Mouse (Mus musculus): Measurements from ENCODE around the gene Olfr965. TPM values are rescaled to one million over a fixed set of nuclear protein-coding genes. Genes with fewer than 3 reads are reported as not detected.
"Not testable (repeated sequence)": the region's sequence is repeated elsewhere in the genome, so short reads cannot be mapped to it uniquely, and the experiment has no call there.

Olfr965 gene
- polyA plus RNA-seq (2014; fragmentation: Nextera tagmentation; extraction: Ambion mirVana) = not detected in 2 replicates

DNA sequence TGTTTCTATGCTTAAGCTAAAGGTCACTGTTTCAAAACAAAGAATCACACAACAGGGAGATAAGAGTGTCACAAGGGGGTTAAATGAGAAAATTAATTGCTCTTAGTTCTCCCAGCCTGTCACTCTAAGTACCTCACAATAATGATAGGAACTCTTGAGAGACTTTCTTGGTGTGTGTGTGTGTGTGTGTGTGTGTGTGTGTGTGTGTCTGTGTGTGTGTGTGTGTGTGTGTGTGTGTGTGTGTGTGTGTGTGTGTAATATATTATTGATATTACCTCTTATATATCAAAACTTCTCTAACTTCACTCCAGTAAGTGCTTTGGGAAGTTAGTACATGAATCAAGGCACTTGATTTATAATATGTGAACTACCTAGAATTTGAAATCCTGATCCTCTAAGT lies at the start of gene Olfr965:
Gene Olfr965 (plus strand): TSS at position 301 of the 400 bp plus-strand sequence.
- H3K9me3 ChIP-seq (ENCODE audit: control insufficient read depth, low read length) = no peaks in the 10 kb centered on the region
- H3K4me2 ChIP-seq = no peak within 1 kb of the TSS
- H3K27me3 ChIP-seq (replicated peaks; ENCODE audit: control insufficient read depth, insufficient read depth, low read length) = no peaks in the 10 kb centered on the region

DNA sequence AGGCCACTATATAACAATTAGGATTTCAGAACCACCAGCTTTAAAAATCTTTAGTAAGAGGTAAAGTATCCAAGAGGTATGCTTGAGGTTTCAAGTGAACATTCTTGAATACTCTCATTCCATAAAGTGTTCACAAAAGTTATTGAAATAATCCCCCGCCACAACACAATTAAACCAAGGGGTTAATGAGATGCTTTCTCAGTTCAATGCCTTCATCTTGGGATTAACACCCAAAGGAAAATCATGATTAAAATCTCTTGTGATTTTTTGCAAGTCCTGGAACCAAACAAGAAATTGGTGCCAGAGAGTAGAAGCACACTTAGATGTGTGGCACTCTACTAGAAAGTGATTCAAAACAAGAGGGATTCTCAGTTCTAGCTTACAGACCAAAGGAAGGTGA lies 44.2 kb upstream of the Olfr965 start, which contains the start of gene Olfr963:
Gene Olfr963 (plus strand): TSS at position 301 of the 400 bp plus-strand sequence.
- no peaks in the 10 kb centered on the region; the same call in 1 of the 2 replicates for H3K9me3 ChIP-seq (ENCODE audit: control insufficient read depth, low read length)
- no peak within 1 kb of the TSS for H3K27ac ChIP-seq (ENCODE audit: low read depth, low read length)
- no peaks in the 10 kb centered on the region for H3K27me3 ChIP-seq (replicated peaks; ENCODE audit: control insufficient read depth, insufficient read depth, low read length)
- H3K9ac ChIP-seq (ENCODE audit: low read depth, low read length) = no peak within 1 kb of the TSS
- H3K36me3 ChIP-seq (ENCODE audit: control insufficient read depth, insufficient read depth, low read length) = no peaks in the 10 kb centered on the region
- no peak within 1 kb of the TSS for H3K4me2 ChIP-seq
- ATAC-seq (replicated peaks; ENCODE audit: low FRiP score) (no peak), DNase-seq (ENCODE audit: low spot score) (no peak)
- H3K4me1 ChIP-seq (replicated peaks; ENCODE audit: control insufficient read depth, insufficient read depth, low read length) = no peaks in the 10 kb centered on the region
- H3K4me3 ChIP-seq (ENCODE audit: low read depth, low read length) = no peak within 1 kb of the TSS
- WGBS = 86% methylated on average over 1 of the region's 1 CpGs

More for the DNA sequence above, at the start of gene Olfr965:
- H3K36me3 ChIP-seq (ENCODE audit: control insufficient read depth, insufficient read depth, low read length) = no peaks in the 10 kb centered on the region
- DNase-seq (ENCODE audit: low spot score) (no peak), ATAC-seq (replicated peaks; ENCODE audit: low FRiP score) (no peak)
- no peak within 1 kb of the TSS for H3K27ac ChIP-seq (ENCODE audit: low read depth, low read length)
- no peak within 1 kb of the TSS for H3K9ac ChIP-seq (ENCODE audit: low read depth, low read length)
- no peak within 1 kb of the TSS for H3K4me3 ChIP-seq (ENCODE audit: low read depth, low read length)
- H3K4me1 ChIP-seq (replicated peaks; ENCODE audit: control insufficient read depth, insufficient read depth, low read length) = no peaks in the 10 kb centered on the region

DNA sequence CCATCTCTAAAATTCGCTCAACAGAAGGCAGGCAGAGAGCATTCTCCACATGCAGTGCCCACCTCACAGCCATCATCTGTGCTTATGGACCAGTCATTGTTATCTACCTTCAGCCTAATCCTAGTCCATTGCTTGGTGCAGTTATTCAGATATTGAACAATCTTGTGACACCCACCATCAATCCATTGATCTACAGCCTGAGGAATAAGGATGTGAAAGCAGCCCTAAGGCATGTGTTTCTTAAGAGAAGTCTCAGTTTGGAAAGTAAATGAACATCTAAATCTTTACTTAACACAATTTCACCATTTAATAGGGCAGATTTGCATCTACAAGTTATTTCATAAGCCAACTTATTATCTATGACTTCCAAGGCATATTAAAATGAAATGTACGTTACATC lies 41.4 kb upstream of the Olfr965 start:
- Histone ChIP-seq H3K27me3 (replicated peaks; ENCODE audit: control insufficient read depth, insufficient read depth, low read length) (no peaks in the 10 kb centered on the region), H3K9ac (ENCODE audit: low read depth, low read length) (no peak overlapping the region), H3K4me3 (ENCODE audit: low read depth, low read length) (no peak overlapping the region), H3K36me3 (ENCODE audit: control insufficient read depth, insufficient read depth, low read length) (no peaks in the 10 kb centered on the region), H3K27ac (ENCODE audit: low read depth, low read length) (no peak overlapping the region), H3K9me3 (ENCODE audit: control insufficient read depth, low read length) (no peaks in the 10 kb centered on the region), H3K4me1 (replicated peaks; ENCODE audit: control insufficient read depth, insufficient read depth, low read length) (no peaks in the 10 kb centered on the region), H3K4me2 (no peak overlapping the region)
- 69% methylated on average over 2 of the region's 2 CpGs for WGBS
- ATAC-seq (replicated peaks; ENCODE audit: low FRiP score) (no peak), DNase-seq (ENCODE audit: low spot score) (no peak)

DNA sequence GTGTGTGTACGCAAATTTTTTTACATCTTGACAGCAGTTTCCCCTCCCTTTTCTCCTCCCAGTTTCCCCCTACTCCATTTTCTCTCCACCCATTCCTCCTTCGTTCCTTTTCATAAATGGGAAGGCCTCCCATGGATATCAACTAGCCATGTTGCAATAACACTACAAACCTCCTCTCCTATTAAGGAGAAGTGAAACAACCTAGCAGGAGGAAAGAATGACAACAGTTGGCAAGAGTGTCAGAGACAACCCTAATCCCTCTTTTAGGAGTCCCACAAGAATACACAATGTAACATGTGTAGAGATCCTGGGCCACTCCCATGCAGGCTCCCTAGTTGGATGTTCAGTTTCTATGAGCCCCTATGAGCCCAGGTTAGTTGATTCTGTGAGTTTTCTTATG lies 36.3 kb upstream of the Olfr965 start:
- no peak for ATAC-seq (replicated peaks; ENCODE audit: low FRiP score)
- H3K9ac ChIP-seq (ENCODE audit: low read depth, low read length) = no peak overlapping the region
- no peak for DNase-seq (ENCODE audit: low spot score)
- no peak overlapping the region for H3K4me2 ChIP-seq
- H3K27ac ChIP-seq (ENCODE audit: low read depth, low read length) = no peak overlapping the region
- no peaks in the 10 kb centered on the region for H3K27me3 ChIP-seq (replicated peaks; ENCODE audit: control insufficient read depth, insufficient read depth, low read length)
- H3K36me3 ChIP-seq (ENCODE audit: control insufficient read depth, insufficient read depth, low read length) = no peaks in the 10 kb centered on the region
- 70% methylated on average over 2 of the region's 2 CpGs for WGBS
- H3K4me3 ChIP-seq (ENCODE audit: low read depth, low read length) = no peak overlapping the region
- H3K9me3 ChIP-seq (ENCODE audit: control insufficient read depth, low read length) = no peaks in the 10 kb centered on the region
- no peaks in the 10 kb centered on the region for H3K4me1 ChIP-seq (replicated peaks; ENCODE audit: control insufficient read depth, insufficient read depth, low read length)

DNA sequence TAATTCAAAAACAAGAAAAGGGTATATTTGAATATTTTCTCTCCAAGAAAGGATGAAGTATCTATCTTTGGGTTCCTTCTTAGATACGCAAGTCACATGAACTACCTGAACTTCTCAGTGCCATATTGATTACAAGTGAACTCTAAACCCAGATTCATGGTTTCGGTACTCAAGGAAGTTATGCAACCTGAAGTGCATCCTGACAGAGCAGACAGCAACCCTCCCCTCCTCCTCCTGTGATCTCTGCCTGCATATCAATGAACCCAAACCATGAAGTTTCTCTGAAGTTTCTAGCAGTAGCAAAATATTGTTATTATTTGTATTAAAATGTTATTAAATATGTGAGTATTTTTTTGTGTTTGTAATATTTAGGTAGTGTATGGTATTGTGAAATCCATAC lies 32.6 kb upstream of the Olfr965 start:
- H3K4me3 ChIP-seq (ENCODE audit: low read depth, low read length) = no peak overlapping the region
- ATAC-seq (replicated peaks; ENCODE audit: low FRiP score) = no peak
- 83% methylated on average over 2 of the region's 2 CpGs for WGBS
- H3K9ac ChIP-seq (ENCODE audit: low read depth, low read length) = no peak overlapping the region
- H3K4me2 ChIP-seq = no peak overlapping the region
- H3K27me3 ChIP-seq (replicated peaks; ENCODE audit: control insufficient read depth, insufficient read depth, low read length) = no peaks in the 10 kb centered on the region
- H3K9me3 ChIP-seq (ENCODE audit: control insufficient read depth, low read length) = no peaks in the 10 kb centered on the region
- DNase-seq (ENCODE audit: low spot score) = no peak
- no peaks in the 10 kb centered on the region for H3K4me1 ChIP-seq (replicated peaks; ENCODE audit: control insufficient read depth, insufficient read depth, low read length)
- no peaks in the 10 kb centered on the region for H3K36me3 ChIP-seq (ENCODE audit: control insufficient read depth, insufficient read depth, low read length)
- no peak overlapping the region for H3K27ac ChIP-seq (ENCODE audit: low read depth, low read length)

DNA sequence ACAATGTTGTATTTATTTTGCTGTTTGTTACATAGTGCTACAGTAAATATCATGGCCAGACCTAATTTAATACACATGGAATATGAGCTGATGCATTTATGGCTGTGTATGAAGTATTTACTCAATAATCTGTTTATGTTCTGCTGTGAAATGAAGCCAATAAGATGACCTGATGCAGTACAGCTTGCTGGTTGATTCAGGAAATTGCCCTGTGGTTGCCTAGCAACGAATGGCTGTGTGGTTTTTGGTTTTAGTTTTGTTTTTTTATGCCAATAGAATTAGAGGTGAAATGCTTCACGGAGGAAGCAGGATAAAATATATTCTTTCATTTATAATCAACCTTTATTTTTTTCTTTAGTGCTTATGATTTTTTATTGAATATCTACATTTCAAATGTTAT lies 31.9 kb upstream of the Olfr965 start:
- Histone ChIP-seq H3K4me3 (ENCODE audit: low read depth, low read length) (no peak overlapping the region), H3K27me3 (replicated peaks; ENCODE audit: control insufficient read depth, insufficient read depth, low read length) (no peaks in the 10 kb centered on the region), H3K9ac (ENCODE audit: low read depth, low read length) (no peak overlapping the region), H3K9me3 (ENCODE audit: control insufficient read depth, low read length) (no peaks in the 10 kb centered on the region), H3K4me2 (no peak overlapping the region), H3K36me3 (ENCODE audit: control insufficient read depth, insufficient read depth, low read length) (no peaks in the 10 kb centered on the region), H3K27ac (ENCODE audit: low read depth, low read length) (no peak overlapping the region), H3K4me1 (replicated peaks; ENCODE audit: control insufficient read depth, insufficient read depth, low read length) (no peaks in the 10 kb centered on the region)
- DNase-seq (ENCODE audit: low spot score) = no peak
- ATAC-seq (replicated peaks; ENCODE audit: low FRiP score) = no peak
- WGBS = 54% methylated on average over 2 of the region's 2 CpGs

DNA sequence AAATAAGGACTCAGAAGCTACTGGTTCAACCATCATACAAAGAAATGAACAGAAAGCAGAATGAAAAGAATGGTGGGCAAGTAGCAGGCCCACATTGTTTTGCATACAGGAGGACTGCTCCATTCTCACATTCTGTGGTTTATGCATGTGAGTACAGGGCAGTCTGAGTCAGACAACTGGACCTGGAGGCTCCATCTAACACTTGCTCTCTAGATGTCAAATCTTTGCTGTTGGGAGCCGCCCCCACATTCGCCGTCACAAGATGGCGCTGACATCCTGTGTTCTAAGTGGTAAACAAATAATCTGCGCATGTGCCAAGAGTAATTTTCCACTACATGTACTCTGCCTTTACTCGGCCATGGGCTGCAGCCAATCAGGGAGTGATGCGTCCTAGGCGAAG lies 10.0 kb upstream of the Olfr965 start:
- 87% methylated on average over 8 of the region's 8 CpGs for WGBS
- not testable (repeated sequence) for ATAC-seq (replicated peaks; ENCODE audit: low FRiP score); H3K27ac ChIP-seq (ENCODE audit: low read depth, low read length)

DNA sequence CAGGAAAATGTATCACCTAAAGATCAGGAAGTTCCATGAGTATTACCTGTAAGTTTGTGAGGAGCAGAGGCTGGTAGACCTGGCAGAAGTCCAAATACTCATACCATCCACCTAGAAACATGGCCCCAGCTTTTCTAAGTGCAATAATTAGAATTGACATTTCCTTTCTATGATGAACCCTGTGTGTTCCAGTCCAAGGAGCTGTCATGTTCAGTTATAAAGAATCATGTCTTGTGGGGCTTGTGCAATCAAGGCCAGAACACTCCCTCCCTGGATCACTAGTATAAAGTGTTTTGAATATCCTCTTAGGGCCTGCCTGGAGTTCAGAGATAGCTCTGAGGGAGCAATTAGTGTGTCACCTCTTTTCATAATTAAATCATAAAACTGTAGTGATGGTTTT lies 4.1 kb upstream of the Olfr965 start, which contains the start of gene Olfr149:
Gene Olfr149 (minus strand): TSS at position 101 of the 400 bp plus-strand sequence.
- no peaks in the 10 kb centered on the region for H3K36me3 ChIP-seq (ENCODE audit: control insufficient read depth, insufficient read depth, low read length)
- no peaks in the 10 kb centered on the region for H3K9me3 ChIP-seq (ENCODE audit: control insufficient read depth, low read length)
- no peak within 1 kb of the TSS for H3K4me3 ChIP-seq (ENCODE audit: low read depth, low read length)
- no peak within 1 kb of the TSS for H3K9ac ChIP-seq (ENCODE audit: low read depth, low read length)
- no peak within 1 kb of the TSS for H3K27ac ChIP-seq (ENCODE audit: low read depth, low read length)
- no peak for DNase-seq (ENCODE audit: low spot score)
- H3K4me1 ChIP-seq (replicated peaks; ENCODE audit: control insufficient read depth, insufficient read depth, low read length) = no peaks in the 10 kb centered on the region
- no peak for ATAC-seq (replicated peaks; ENCODE audit: low FRiP score)
- H3K27me3 ChIP-seq (replicated peaks; ENCODE audit: control insufficient read depth, insufficient read depth, low read length) = no peaks in the 10 kb centered on the region
- no peak within 1 kb of the TSS for H3K4me2 ChIP-seq

More for the DNA sequence above, 10.0 kb upstream of the Olfr965 start:
- H3K4me3 ChIP-seq (ENCODE audit: low read depth, low read length); H3K36me3 ChIP-seq (ENCODE audit: control insufficient read depth, insufficient read depth, low read length); H3K9me3 ChIP-seq (ENCODE audit: control insufficient read depth, low read length); H3K9ac ChIP-seq (ENCODE audit: low read depth, low read length); H3K4me2 ChIP-seq; DNase-seq (ENCODE audit: low spot score); H3K27me3 ChIP-seq (replicated peaks; ENCODE audit: control insufficient read depth, insufficient read depth, low read length); H3K4me1 ChIP-seq (replicated peaks; ENCODE audit: control insufficient read depth, insufficient read depth, low read length): not testable (repeated sequence)

DNA sequence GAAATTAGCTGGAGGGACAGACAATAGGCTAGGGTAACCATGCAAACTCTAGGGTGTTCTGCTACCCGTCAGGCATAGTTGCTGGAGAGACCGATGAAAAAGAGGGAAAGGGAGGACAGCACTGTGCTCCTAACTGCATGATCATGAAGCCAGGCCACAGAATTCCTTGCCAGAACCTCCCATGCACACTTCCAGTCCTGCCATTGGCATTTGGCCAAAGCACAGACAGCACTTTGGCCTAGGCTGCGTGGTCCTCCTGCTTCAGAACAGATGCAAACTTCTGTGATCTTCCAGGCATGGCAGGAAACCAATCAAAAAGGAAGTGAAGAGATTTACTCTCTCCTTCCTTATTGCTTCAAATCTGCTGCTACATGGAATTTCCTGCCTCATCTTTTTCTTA lies 2.2 kb upstream of the Olfr965 start:
- Histone ChIP-seq H3K9ac (ENCODE audit: low read depth, low read length) (no peak overlapping the region), H3K9me3 (ENCODE audit: control insufficient read depth, low read length) (no peaks in the 10 kb centered on the region), H3K36me3 (ENCODE audit: control insufficient read depth, insufficient read depth, low read length) (no peaks in the 10 kb centered on the region), H3K27ac (ENCODE audit: low read depth, low read length) (no peak overlapping the region), H3K4me2 (no peak overlapping the region), H3K4me3 (ENCODE audit: low read depth, low read length) (no peak overlapping the region), H3K4me1 (replicated peaks; ENCODE audit: control insufficient read depth, insufficient read depth, low read length) (no peaks in the 10 kb centered on the region), H3K27me3 (replicated peaks; ENCODE audit: control insufficient read depth, insufficient read depth, low read length) (no peaks in the 10 kb centered on the region)
- DNase-seq (ENCODE audit: low spot score) = no peak
- ATAC-seq (replicated peaks; ENCODE audit: low FRiP score) = no peak
- 55% methylated on average over 3 of the region's 3 CpGs for WGBS
